Mouse (Mus musculus) thymus, postnatal 10 days (tissue): ENCODE data around the gene Ddr1.
A peak's percentile ranks its signal among the peaks of the same experiment; 100 is the strongest.

ENCODE experiments used
- DNase-seq, 2 experiments: peaks; one replicate each; pipeline ENCODE4 v3.0.0; 2021; ENCODE audit warnings: low spot score in 2 of 2

Gene Ddr1

GRCm38 (mm10) chr17:35636363-35636762 is 68.1 kb downstream of the Ddr1 start:
- no peak for DNase-seq

- peak; percentile 40 to 74 for DNase-seq
Measured at GRCm38 (mm10) chr17:35635699-35636111, 68.7 kb downstream of the Ddr1 start.

- no peak for DNase-seq
Measured at GRCm38 (mm10) chr17:35635202-35635601, 69.2 kb downstream of the Ddr1 start.

GRCm38 (mm10) chr17:35633992-35634391 is 70.4 kb downstream of the Ddr1 start:
- peak in 1 of 2 experiments; percentile 31 for DNase-seq
